Mouse (Mus musculus) ES-E14 (cell line): ENCODE results near the gene Acsl1.

Source experiments
- CHD2 ChIP-seq: IDR thresholded peaks from 2 replicates; pipeline ENCODE4 v1.6.1; 2014; ENCODE audit warnings: mild to moderate bottlenecking, low read depth, low read length, inconsistent platforms
- MAFK ChIP-seq: IDR thresholded peaks from 2 replicates; pipeline ENCODE4 v1.6.1; 2014; ENCODE audit warnings: mild to moderate bottlenecking, low read depth, low read length, inconsistent platforms; ENCODE audit not compliant: insufficient read depth
- ZC3H11A ChIP-seq: IDR thresholded peaks from 2 replicates; pipeline ENCODE4 v1.6.1; 2012; ENCODE audit warnings: low read depth, mild to moderate bottlenecking, inconsistent platforms, low read length, borderline replicate concordance

DNA sequence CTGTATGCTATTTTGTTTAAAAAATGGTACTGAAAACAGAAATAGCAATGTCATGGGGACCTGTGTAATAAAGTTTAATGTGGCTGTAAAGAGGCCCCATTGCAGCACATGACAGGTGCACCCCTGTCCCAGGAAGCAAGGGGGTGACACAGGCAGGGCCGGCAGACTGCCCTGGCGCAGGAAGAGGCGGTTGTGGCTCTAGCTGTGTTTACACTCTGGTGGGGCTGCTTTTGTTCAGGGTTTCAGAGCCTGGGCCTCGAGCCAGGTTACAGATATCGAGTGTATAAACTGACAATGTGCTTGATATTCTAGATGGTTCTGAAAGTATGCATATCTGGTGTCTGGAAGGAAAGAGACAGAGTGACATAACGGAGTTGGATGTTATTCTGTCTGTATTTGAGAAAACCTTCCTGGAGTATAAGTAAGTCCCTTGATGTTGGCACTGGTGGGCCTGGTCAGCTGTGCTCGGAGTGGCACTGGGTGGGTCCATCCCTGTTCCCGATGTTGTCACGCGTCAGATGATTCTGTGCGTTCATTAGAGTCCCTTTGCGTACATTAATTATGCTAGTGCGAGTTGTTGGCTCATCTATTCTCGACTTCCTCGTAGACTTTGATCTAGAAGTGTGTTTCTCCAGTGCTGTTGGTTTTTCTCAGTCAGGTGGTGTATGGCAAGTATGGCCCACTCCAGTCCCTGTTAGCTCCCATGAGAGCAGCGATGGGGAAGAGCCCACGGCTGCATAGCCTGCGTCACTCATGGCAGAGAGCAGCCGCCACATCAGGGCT lies 99.0 kb downstream of the Acsl1 start:
- no peak for TF ChIP-seq CHD2
- no peak for TF ChIP-seq MAFK
- TF ChIP-seq ZC3H11A, result no peak
